Mouse (Mus musculus): ENCODE measurements around the gene Hoxd4. TPM values are rescaled to one million over a fixed set of nuclear protein-coding genes. Genes with fewer than 3 reads are reported as not detected.

Gene Hoxd4
- polyA plus RNA-seq, 1 experiment from 2014 or later, result 7.2 TPM

DNA sequence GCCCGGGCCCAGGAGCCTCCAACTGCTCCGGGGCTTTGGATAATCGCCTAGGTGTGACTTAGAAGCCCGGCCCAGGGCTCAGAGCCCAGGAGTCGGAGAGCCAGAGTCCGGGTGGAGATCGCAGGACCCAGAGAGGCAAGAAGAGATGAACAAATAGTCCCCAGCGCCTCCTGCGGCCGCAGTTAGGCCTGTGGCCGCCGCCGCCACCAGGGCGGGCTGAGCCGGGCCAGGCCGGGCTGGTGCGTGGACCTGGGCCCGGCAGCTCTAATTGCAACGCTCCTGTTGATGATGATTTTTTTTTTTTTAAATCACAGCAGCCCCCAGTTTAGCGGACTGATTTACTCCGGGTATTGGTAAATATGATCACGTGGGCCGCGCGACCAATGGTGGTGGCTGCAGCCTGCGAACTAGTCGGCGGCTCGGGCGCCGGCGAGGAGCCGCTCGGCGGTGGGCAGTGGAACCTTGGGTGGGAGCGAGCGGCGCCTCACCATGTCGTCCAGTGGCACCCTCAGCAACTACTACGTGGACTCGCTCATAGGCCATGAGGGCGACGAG, 14.1 kb upstream of the Hoxd4 start, which contains the start of gene Hoxd9:
Hoxd9 (plus strand) TSS at position 161 of the 555 bp plus-strand sequence.
- WGBS, result under 1% methylated on average over 43 of the region's 43 CpGs
- H3K4me3 ChIP-seq, result peak within 1 kb of the TSS; percentile 61
- peak within 1 kb of the TSS; percentile 95 for H3K27ac ChIP-seq (replicated peaks)
- ATAC-seq (ENCODE audit: low read depth), result peak; percentile 67
- H3K9me3 ChIP-seq, result no peaks in the 10 kb centered on the region
- H3K27me3 ChIP-seq, result peaks cover 74% of the 10 kb centered on the region
- no peaks in the 10 kb centered on the region for H3K36me3 ChIP-seq
- H3K9ac ChIP-seq, result peak within 1 kb of the TSS; percentile 96
- peaks cover 53% of the 10 kb centered on the region for H3K4me1 ChIP-seq (replicated peaks)
- H3K4me2 ChIP-seq, result peak within 1 kb of the TSS; percentile 67

DNA sequence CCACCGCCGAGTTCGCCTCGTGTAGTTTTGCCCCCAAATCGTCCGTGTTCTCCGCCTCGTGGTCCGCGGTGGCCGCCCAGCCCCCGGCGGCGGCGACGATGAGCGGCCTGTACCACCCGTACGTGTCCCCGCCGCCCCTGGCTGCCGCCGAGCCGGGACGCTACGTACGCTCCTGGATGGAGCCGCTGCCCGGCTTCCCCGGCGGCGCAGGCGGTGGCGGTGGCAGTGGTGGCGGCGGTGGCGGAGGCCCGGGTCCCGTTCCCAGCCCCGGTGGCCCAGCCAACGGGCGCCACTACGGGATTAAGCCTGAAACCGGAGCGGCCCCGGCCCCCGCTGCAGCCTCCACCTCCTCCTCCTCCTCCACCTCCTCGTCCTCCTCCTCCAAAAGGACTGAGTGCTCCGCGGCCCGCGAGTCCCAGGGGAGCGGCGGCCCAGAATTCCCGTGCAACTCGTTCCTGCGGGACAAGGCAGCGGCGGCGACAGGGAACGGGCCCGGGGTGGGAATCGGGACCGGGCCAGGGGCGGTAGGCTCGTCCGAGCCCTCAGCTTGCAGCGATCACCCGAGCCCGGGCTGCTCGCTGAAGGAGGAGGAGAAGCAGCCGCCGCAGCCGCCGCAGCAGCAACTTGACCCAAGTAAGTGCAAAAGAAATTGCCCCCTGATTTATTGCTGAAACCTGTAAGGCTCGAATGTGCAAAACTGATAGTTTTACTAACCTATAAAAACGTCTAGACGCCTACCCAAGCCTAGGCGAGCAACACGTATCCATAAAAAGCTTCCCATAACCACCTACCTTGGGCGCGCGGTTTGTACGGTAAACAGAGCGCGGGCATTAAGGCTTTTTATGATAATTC, 13.3 kb upstream of the Hoxd4 start:
- Histone ChIP-seq H3K36me3 (no peaks in the 10 kb centered on the region), H3K4me1 (replicated peaks) (peaks cover 49% of the 10 kb centered on the region), H3K27ac (replicated peaks) (peak overlapping the region; percentile 95), H3K9me3 (no peaks in the 10 kb centered on the region), H3K4me3 (peak overlapping the region; percentile 61), H3K27me3 (peaks cover 66% of the 10 kb centered on the region), H3K4me2 (peak overlapping the region; percentile 67), H3K9ac (peak overlapping the region; percentile 96)
- WGBS, result under 1% methylated on average over 81 of the region's 86 CpGs
- ATAC-seq (ENCODE audit: low read depth), result peak; percentile 30

DNA sequence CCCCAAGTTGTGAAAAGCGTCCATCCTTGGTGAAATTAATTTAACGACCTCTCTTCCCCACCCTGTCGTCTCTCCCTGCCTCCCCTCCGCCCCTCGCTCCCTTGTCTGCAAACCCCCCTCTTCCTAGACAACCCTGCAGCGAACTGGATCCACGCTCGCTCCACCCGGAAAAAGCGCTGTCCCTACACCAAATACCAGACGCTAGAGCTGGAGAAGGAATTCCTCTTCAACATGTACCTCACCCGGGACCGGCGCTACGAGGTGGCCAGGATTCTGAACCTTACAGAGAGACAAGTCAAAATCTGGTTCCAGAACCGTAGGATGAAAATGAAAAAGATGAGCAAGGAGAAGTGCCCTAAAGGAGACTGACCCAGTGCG, 12.7 kb upstream of the Hoxd4 start:
- H3K9me3 ChIP-seq, result no peaks in the 10 kb centered on the region
- H3K9ac ChIP-seq, result peak overlapping the region; percentile 96
- H3K27me3 ChIP-seq, result peaks cover 60% of the 10 kb centered on the region
- 0 out of 2 replicates have a peak, but pooled peaks have one; percentile 20 for ATAC-seq (ENCODE audit: low read depth)
- peak overlapping the region; percentile 67 for H3K4me2 ChIP-seq
- H3K4me3 ChIP-seq, result peak overlapping the region; percentile 61
- peaks cover 56% of the 10 kb centered on the region for H3K4me1 ChIP-seq (replicated peaks)
- H3K27ac ChIP-seq (replicated peaks), result peak overlapping the region; percentile 95
- no peaks in the 10 kb centered on the region for H3K36me3 ChIP-seq
- under 1% methylated on average over 17 of the region's 17 CpGs for WGBS

- peak overlapping the region; percentile 61 for H3K4me3 ChIP-seq
- H3K36me3 ChIP-seq, result no peaks in the 10 kb centered on the region
- peaks cover 61% of the 10 kb centered on the region for H3K4me1 ChIP-seq (replicated peaks)
- H3K4me2 ChIP-seq, result peak overlapping the region; percentile 67
- H3K27ac ChIP-seq (replicated peaks), result peak overlapping the region; percentile 95
- no peak for ATAC-seq (ENCODE audit: low read depth)
- 6% methylated on average over 23 of the region's 23 CpGs for WGBS
- no peaks in the 10 kb centered on the region for H3K9me3 ChIP-seq
- peaks cover 52% of the 10 kb centered on the region for H3K27me3 ChIP-seq
- H3K9ac ChIP-seq, result peak overlapping the region; percentile 96
Observed at GRCm38 (mm10) chr2:74699664-74700545, 11.8 kb upstream of the Hoxd4 start.

DNA sequence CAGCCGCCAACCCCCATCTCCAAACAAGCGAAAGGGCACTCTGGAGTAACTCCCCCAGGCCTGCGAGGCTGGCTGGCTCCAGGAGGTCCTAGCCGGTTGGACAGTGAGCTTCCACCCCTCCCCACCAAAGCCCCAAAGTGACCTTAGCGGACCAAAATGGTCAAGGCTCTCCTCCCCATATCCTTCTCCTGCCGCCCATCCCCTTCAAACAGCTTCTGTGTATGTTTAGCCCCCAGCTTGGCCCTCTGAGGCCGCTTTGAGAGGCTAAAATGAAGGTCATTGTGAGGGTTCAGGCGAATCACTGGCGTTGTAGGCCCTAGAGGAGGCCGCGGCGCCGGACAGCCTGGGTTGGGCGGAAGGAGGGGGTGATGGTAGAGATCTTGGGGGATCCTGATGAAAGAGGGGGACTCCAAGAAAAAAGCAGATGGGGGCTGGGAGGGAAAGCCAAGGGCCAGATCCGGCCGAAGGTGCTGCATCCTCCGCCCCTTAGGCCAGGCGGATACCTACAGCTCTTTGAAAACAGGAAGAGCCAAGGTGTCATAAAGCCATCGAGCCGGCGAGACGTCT, 11.1 kb upstream of the Hoxd4 start:
- Histone ChIP-seq H3K36me3 (no peaks in the 10 kb centered on the region), H3K27me3 (peaks cover 44% of the 10 kb centered on the region), H3K4me2 (peak overlapping the region; percentile 67), H3K27ac (replicated peaks) (peak overlapping the region; percentile 95), H3K9me3 (no peaks in the 10 kb centered on the region), H3K4me1 (replicated peaks) (peaks cover 61% of the 10 kb centered on the region), H3K4me3 (peak overlapping the region; percentile 61), H3K9ac (peak overlapping the region; percentile 96)
- no peak for ATAC-seq (ENCODE audit: low read depth)
- WGBS, result 9% methylated on average over 22 of the region's 22 CpGs

DNA sequence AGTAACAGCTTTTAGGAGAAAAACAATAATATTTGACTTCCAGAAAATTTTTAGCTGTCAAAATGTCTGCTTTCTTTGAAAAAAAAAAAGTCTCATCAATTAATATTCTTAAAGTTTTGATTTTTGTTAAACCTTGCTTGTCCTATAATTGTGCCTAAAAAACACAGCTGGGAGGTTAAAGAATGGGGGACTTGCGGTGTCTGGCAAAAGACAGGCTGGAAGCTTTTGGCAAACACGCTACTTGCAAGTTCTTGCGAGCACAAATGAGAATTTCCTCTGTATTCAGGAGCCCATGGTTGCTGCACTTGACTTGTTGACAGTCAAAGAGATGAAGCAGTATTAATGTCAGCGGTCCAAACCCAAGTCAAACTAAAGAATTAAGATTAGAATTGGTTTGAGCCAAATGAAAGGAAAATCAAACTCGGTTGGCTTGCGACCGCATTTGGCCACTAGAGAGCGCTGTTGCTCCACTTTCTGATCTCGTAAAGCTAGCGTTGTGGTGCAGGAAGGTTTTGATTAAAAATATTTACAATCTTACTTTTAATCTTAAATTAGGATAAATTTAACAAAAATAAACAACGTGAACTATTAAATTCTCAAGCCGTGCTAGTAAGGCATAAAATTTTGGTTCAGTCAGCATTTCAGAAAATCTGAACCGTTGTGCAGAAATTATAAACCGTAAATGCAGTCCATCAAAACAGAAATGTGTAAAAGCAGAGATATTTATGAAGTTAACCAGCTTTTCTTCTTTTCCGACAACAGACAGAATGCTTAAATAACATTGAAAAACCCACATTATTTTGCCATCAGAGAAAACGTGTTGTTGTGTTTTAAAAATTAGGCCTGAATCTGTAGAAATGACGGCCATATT, 9.5 kb upstream of the Hoxd4 start:
- H3K9me3 ChIP-seq, result no peaks in the 10 kb centered on the region
- H3K9ac ChIP-seq, result peak overlapping the region; percentile 100
- H3K27ac ChIP-seq (replicated peaks), result peak overlapping the region; percentile 71
- H3K4me2 ChIP-seq, result peak overlapping the region; percentile 69
- no peak for ATAC-seq (ENCODE audit: low read depth)
- peaks cover 29% of the 10 kb centered on the region for H3K27me3 ChIP-seq
- H3K4me1 ChIP-seq (replicated peaks), result peaks cover 57% of the 10 kb centered on the region
- H3K4me3 ChIP-seq, result peak overlapping the region; percentile 20
- no peaks in the 10 kb centered on the region for H3K36me3 ChIP-seq
- WGBS, result 12% methylated on average over 17 of the region's 17 CpGs

DNA sequence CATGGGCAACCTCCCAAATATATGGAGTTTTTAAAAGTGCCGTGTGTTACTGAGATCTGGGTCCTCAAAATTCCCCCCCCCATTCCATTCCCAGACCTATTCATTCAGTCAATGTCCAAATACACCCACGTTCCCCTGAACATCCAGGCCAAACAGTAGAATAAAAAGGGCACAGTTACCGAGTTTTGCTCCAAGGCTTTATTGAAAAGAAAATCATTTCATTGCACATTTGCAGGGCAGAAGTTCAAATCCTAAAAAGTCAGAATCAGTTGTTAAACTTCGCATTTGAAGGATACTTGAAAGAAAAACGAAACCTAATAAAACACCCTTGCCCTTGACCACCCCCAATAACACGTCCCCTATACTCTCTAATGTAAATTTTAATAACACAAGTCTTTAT, 8.9 kb upstream of the Hoxd4 start:
- peak overlapping the region; percentile 69 for H3K4me2 ChIP-seq
- H3K4me3 ChIP-seq, result peak overlapping the region; percentile 10; the same call in 1 of the 2 replicates
- H3K9me3 ChIP-seq, result no peaks in the 10 kb centered on the region
- H3K9ac ChIP-seq, result peak overlapping the region; percentile 100
- ATAC-seq (ENCODE audit: low read depth), result no peak
- peak overlapping the region; percentile 100; the same call in 1 of the 2 replicates for H3K27ac ChIP-seq (replicated peaks)
- WGBS, result 27% methylated on average over 6 of the region's 6 CpGs
- peaks cover 23% of the 10 kb centered on the region for H3K27me3 ChIP-seq
- H3K36me3 ChIP-seq, result no peaks in the 10 kb centered on the region
- peaks cover 59% of the 10 kb centered on the region for H3K4me1 ChIP-seq (replicated peaks)

DNA sequence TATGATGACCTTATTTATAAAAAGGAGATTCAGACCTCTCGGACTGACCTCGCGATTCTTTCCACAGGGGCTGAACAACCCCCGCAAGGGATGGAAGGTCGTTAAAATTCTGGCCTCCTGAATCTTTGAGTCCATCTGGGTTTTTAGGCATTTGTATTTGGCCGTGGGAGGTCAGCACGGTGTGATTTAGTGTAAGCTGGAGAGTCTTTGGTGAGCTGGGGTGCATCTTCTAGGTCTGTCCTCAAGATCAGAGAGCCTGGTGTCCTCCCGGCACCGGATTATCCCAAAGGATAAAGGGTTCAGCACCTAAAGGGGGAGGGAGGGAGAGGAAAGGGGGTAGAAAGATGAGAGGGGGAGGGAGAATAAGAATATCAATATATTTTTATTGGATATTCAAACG, 8.4 kb upstream of the Hoxd4 start:
- H3K27ac ChIP-seq (replicated peaks), result peak overlapping the region; percentile 100
- no peak for ATAC-seq (ENCODE audit: low read depth)
- peak overlapping the region; percentile 69 for H3K4me2 ChIP-seq
- WGBS, result 15% methylated on average over 10 of the region's 10 CpGs
- H3K36me3 ChIP-seq, result no peaks in the 10 kb centered on the region
- H3K4me1 ChIP-seq (replicated peaks), result peaks cover 58% of the 10 kb centered on the region
- peaks cover 23% of the 10 kb centered on the region for H3K27me3 ChIP-seq
- H3K9me3 ChIP-seq, result no peaks in the 10 kb centered on the region
- H3K9ac ChIP-seq, result peak overlapping the region; percentile 100
- peak overlapping the region; percentile 81 for H3K4me3 ChIP-seq

DNA sequence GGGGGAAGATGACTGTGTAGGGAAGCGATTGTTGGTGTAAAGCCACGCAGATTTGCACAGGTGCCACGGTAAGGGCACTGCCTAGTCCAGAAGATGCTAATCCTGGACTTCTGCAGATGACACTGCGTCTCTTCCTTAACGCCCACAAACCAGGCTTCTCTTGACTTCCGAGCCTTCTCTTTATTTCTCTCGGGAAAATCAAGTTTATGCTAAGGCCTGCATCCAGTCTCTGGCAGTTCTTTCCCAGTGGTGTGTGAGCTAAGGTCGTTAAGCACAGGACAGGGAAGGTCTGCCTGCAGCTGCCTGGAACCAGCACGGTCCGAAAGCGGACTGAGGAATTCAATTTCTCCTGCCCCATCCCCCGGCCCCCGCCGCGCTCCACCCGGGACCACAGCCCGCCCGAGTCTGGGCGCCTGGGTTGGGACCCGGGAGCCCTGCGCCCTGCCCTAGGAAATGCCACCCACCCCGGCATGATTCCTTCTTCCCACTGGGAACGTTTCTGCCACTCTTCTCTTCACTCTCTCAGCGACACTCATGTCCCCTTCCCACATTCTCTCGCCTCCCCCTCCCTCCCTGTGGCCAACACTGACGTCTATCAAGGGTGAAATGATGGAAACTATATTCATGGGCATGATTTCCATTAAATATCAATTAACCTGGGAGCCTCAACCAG, 7.9 kb upstream of the Hoxd4 start:
- no peaks in the 10 kb centered on the region for H3K36me3 ChIP-seq
- H3K27ac ChIP-seq (replicated peaks), result peak overlapping the region; percentile 100
- 0 out of 2 replicates have a peak, but pooled peaks have one; percentile 6 for ATAC-seq (ENCODE audit: low read depth)
- H3K4me1 ChIP-seq (replicated peaks), result peaks cover 59% of the 10 kb centered on the region
- H3K9ac ChIP-seq, result peak overlapping the region; percentile 100
- H3K9me3 ChIP-seq, result no peaks in the 10 kb centered on the region
- peak overlapping the region; percentile 69 for H3K4me2 ChIP-seq
- peak overlapping the region; percentile 81 for H3K4me3 ChIP-seq
- H3K27me3 ChIP-seq, result peaks cover 23% of the 10 kb centered on the region
- WGBS, result 4% methylated on average over 26 of the region's 26 CpGs

DNA sequence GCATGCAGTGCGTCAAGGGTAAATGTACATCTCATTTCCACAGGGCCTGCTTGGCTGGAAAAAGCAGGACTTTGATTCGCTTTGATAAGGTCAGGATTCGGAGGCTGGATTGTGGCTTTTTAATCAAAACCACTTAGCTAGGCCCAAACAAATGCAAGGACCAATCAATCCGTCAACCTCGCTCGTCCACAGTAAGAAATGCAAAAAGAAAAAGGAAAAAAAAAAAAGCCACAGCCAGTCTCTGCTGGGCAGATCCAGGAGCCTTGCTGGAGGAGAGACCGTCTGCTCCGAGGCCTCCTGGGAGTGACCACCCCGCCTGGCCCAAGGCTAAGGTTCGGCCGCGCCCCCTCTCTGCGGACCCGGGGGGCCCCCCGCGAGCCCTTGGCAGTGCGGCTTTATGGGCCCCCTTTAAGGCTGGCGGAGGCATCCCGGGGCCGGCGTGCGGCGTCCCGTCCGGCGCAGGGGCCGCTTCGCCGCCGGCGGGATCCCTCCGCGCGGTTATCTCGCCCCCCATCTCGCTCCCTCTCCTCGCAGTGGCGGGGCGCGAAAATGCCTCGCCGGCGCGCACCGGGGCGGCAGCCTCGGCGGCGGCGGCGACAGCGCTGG, 7.2 kb upstream of the Hoxd4 start, which contains the start of gene Hoxd8:
Hoxd8 (plus strand) TSS at position 223 of the 606 bp plus-strand sequence.
- Histone ChIP-seq H3K4me2 (peak within 1 kb of the TSS; percentile 69), H3K4me3 (peak within 1 kb of the TSS; percentile 81), H3K4me1 (replicated peaks) (peaks cover 65% of the 10 kb centered on the region), H3K9me3 (no peaks in the 10 kb centered on the region), H3K9ac (peak within 1 kb of the TSS; percentile 100), H3K36me3 (no peaks in the 10 kb centered on the region), H3K27ac (replicated peaks) (peak within 1 kb of the TSS; percentile 100), H3K27me3 (peaks cover 22% of the 10 kb centered on the region)
- WGBS, result under 1% methylated on average over 18 of the region's 52 CpGs
- ATAC-seq (ENCODE audit: low read depth), result peak; percentile 42
